Mouse (Mus musculus) midbrain, embryonic 15.5 days (tissue): ENCODE measurements at regions not wholly inside any gene's neighbourhood (a gene's known extent, or its start where the extent isn't known, plus 50 kb on each side); places are given as distances from the start of the nearest gene placed in this dataset.

Source experiments
- ATAC-seq: fragments of 200-750 bp; cut with Nextera tagmentation; replicated peaks from 2 replicates; pipeline ENCODE4 v1.8.0; 2017; ENCODE audit warnings: moderate TSS enrichment
- H3K27ac ChIP-seq: fragments of 300-500 bp; sonication (generic); 2 replicates; pipeline ENCODE4 v1.5.1; 2015; ENCODE audit warnings: mild to moderate bottlenecking, inconsistent platforms
- H3K27me3 ChIP-seq: fragments of 300-500 bp; sonication (generic); replicated peaks from 2 replicates; pipeline ENCODE4 v1.6.1; 2015; ENCODE audit warnings: inconsistent platforms
- H3K36me3 ChIP-seq: fragments of 300-500 bp; sonication (generic); replicated peaks from 2 replicates; pipeline ENCODE4 v1.6.1; 2015; ENCODE audit warnings: inconsistent platforms
- H3K4me1 ChIP-seq: fragments of 300-500 bp; sonication (generic); 2 replicates; pipeline ENCODE4 v1.6.1; 2015; ENCODE audit warnings: inconsistent platforms
- H3K4me2 ChIP-seq: fragments of 300-500 bp; sonication (generic); 2 replicates; pipeline ENCODE4 v1.6.1; 2015; ENCODE audit warnings: inconsistent platforms, mild to moderate bottlenecking, moderate library complexity
- H3K4me3 ChIP-seq: fragments of 300-500 bp; sonication (generic); 2 replicates; pipeline ENCODE4 v1.5.1; 2015; ENCODE audit warnings: mild to moderate bottlenecking, inconsistent platforms
- H3K9ac ChIP-seq: fragments of 300-500 bp; sonication (generic); 2 replicates; pipeline ENCODE4 v1.6.1; 2015; ENCODE audit warnings: mild to moderate bottlenecking, inconsistent platforms
- H3K9me3 ChIP-seq: fragments of 300-500 bp; sonication (generic); 2 replicates; pipeline ENCODE4 v1.6.1; 2016; ENCODE audit warnings: inconsistent platforms
- WGBS: fragments of 180-500 bp; shearing (Covaris S2); methylation state at CpG from one replicate; pipeline ENCODE4 v1.1.7; 2015; ENCODE audit warnings: mixed read lengths; 5-methylcytosine and 5-hydroxymethylcytosine counted together

GRCm38 (mm10) chr3:125306675-125307074 is 97.2 kb upstream of the Ndst4 start:
- no peak overlapping the region for H3K9ac ChIP-seq
- H3K4me3 ChIP-seq = no peak overlapping the region
- no peaks in the 10 kb centered on the region for H3K36me3 ChIP-seq
- no peaks in the 10 kb centered on the region for H3K27me3 ChIP-seq
- ATAC-seq = no peak
- no peaks in the 10 kb centered on the region for H3K9me3 ChIP-seq
- no peaks in the 10 kb centered on the region for H3K4me1 ChIP-seq
- no peak overlapping the region for H3K27ac ChIP-seq
- WGBS = 74% methylated on average over 1 of the region's 1 CpGs
- no peak overlapping the region for H3K4me2 ChIP-seq

GRCm38 (mm10) chr3:125327079-125327478 is 76.8 kb upstream of the Ndst4 start:
- no peaks in the 10 kb centered on the region for H3K27me3 ChIP-seq
- H3K36me3 ChIP-seq = no peaks in the 10 kb centered on the region

GRCm38 (mm10) chr3:125337423-125337822 is 66.5 kb upstream of the Ndst4 start:
- 84% methylated on average over 3 of the region's 3 CpGs for WGBS
- ATAC-seq = no peak

More at GRCm38 (mm10) chr3:125327079-125327478, 76.8 kb upstream of the Ndst4 start:
- no peak overlapping the region for H3K4me2 ChIP-seq
- ATAC-seq = no peak
- no peaks in the 10 kb centered on the region for H3K4me1 ChIP-seq
- no peak overlapping the region for H3K9ac ChIP-seq
- no peak overlapping the region for H3K27ac ChIP-seq
- no peak overlapping the region for H3K4me3 ChIP-seq
- H3K9me3 ChIP-seq = no peaks in the 10 kb centered on the region

GRCm38 (mm10) chr3:125338178-125338692 is 65.6 kb upstream of the Ndst4 start:
- no peak for ATAC-seq
- Histone ChIP-seq H3K27me3 (no peaks in the 10 kb centered on the region), H3K4me2 (no peak overlapping the region), H3K36me3 (no peaks in the 10 kb centered on the region), H3K9ac (no peak overlapping the region), H3K4me1 (no peaks in the 10 kb centered on the region), H3K27ac (no peak overlapping the region), H3K9me3 (no peaks in the 10 kb centered on the region), H3K4me3 (no peak overlapping the region)
- WGBS = 66% methylated on average over 6 of the region's 6 CpGs

More at GRCm38 (mm10) chr3:125337423-125337822, 66.5 kb upstream of the Ndst4 start:
- H3K4me2 ChIP-seq = no peak overlapping the region
- no peaks in the 10 kb centered on the region for H3K27me3 ChIP-seq
- H3K27ac ChIP-seq = no peak overlapping the region
- H3K36me3 ChIP-seq = no peaks in the 10 kb centered on the region
- H3K4me3 ChIP-seq = no peak overlapping the region
- H3K9me3 ChIP-seq = no peaks in the 10 kb centered on the region
- no peak overlapping the region for H3K9ac ChIP-seq
- H3K4me1 ChIP-seq = no peaks in the 10 kb centered on the region
